Mouse (Mus musculus) heart, postnatal 10 days (tissue): ENCODE results near the gene Nup88. TPM values are rescaled to one million over a fixed set of nuclear protein-coding genes. Genes with fewer than 3 reads are reported as not detected.
"Not testable (repeated sequence)": the region's sequence is repeated elsewhere in the genome, so short reads cannot be mapped to it uniquely, and the experiment has no call there.

Experiments
- DNase-seq, 2 experiments: peaks; one replicate each; pipeline ENCODE4 v3.0.0; 2021
- intact Hi-C: fragments of 180-260 bp; cut with DNase I; formaldehyde crosslinking; loops from one replicate; pipeline ENCODE4 v1.15.1; 2025
- total RNA-seq, 2 experiments: library from RNA; stranded (reverse); gene quantifications; 2 replicates each; pipeline ENCODE4 v1.2.3; 2021

Nup88 gene
- total RNA-seq, 2 experiments from 2014 or later = 53.9 to 59.6 TPM

DNA sequence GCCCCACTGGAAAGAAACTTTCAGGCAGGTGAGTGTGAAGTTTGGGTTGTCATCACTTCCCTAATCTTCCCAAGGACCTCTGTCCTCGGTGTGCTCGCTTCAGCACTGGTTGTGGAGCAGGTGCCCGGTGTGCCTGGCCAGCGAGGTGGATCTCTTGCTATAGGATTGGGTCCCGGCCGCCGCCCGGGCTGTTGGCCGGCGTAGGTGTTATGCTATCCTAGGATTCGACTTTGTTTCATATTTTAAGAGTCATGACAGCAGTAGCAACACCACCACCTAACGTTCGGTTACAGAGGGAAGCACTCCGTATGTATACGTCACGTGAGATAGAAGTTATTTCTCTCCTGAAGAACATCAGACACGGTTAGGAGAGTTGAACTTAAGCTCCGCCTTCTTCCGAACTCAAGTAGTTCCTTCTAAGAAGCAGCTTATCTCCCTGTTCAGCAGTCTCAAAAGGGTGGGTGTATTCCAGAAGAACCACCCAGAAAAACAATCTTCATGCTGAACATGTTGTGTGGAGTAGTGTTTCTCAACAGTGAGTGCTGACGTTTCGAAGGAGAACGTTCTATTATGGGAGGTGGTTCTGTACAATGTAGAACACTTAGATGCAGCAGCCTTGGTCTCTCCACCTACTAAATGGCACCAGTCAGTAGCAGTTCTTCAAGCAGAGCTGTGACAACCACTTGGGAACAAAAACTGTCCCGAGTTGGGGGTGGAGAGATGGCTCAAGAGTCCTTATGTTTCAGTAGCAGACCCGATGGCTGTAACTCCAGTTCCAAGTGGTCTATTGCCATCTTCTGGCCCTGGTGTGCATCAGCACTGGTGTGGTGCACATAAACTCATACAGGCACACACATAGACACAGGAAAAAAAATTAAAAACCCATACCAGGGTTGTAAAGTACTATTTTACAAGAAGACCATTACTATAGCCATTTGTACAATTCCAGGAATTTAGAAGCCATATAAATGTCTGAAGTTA, 1.1 kb upstream of the Nup88 start:
- intact Hi-C loops = no loop called here
- peak in 1 of 2 experiments; percentile 10 for DNase-seq

DNA sequence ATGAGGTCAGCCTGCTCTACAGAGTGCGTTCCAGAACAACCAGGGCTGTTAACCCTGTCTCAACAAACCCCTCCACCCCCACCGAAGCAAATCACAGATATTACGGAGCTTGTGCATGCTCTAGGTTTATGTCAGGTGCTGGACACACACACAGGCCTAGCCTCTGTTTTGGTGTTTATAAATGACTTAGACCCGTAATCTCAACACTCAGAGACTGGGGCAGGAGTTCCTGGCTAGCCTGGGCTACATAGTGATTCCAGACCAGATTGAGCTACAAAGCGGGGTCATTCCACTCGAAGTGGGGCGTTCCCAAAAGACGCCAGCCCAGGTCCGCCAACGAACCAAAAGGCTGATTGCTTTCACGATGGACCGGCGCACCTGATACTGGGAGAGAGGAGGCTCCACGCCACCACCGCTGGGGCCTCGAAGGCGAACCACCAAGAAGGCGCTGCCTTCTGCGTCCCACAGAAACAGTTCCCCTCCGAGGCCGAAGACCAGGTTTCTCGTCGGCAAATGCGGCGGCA, 440 bp downstream of the Nup88 start:
- no peak for DNase-seq
- intact Hi-C loops = no loop called here

DNA sequence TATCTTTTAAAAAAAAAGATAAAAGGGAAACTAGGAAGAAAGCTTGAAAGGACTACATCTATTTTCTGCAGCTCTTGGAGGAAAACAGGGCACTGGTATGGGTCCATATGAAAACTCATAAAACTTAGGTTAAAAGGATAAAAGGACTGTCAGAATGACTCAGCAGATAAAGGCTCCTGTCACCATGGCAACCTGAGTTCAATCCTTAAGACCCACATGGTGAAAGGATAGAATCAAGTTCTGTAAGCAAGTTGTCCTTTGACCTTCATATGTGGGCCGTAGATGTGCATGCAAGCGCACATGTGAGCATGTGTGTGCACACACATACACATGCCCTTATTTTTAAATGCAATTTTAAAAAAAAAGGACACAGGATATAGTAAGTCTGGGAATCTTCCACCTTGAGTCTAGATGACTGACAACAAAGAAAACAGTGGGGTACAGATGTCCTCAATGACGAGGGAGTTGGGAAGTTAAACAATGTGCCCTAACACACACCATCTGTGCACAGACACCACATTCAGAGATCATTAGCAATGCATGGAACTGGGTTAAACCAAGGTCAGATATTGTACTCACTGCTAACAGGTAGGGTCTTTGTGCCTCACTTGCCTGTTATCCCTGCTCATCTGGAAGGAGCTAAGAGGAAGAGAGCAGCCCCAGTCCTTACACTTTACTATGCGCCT, 5.4 kb downstream of the Nup88 start:
- intact Hi-C loops = no loop called here
- no peak for DNase-seq

DNA sequence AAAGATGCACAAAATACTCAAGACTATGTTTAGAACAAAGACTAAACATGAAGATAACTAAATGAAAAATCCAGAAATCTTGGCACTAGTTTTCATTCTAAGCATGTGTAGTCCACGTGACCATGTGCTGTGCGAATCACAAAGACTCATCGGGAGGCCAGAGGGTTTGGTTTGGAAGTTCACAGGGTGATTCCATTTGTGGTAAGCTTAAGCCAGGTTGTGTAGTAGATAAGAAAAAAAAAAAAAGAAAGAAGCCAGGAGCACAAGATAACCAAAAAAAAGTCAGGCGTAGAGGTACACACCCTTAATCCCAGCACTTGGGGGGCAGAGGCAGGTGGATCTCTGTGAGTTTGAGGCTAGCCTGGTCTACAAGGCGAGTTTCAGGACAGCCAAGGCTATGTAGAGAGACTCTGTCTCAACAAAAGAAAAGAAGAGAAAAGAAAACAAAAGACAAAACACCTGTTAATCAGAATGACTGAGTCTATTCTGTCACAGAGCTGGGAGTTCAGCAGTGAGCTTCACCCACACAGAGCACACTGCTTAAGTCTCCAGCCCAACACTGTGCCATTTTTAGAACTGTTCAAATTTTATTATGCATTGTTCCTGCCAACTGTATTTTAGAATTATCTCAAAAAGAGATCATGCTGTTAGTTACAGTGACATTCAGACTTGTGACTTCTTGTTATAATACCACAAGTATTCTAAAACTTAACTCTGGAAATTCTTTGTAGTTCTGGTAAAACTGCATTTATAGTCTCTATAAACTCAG, 8.8 kb downstream of the Nup88 start:
- intact Hi-C loops = no loop called here

DNA sequence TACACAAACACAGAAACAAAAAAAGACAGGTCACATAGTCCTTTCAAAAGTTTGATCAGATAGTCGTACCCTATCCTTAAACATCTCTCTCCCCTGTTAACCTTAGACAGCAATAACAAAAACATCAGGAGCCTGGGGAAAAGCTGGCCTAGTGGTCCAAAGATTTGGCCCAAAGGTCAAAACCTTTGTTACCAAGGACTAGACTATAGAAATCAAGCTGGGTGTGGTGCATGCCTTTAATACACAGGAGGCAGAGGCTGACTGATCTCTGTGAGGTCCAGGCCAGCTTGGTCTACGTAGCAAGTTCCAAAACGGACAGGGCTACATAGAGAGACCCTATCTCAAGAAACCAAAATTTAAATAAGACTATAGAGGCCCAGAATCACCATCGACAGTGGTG, 15.1 kb downstream of the Nup88 start:
- intact Hi-C loops = no loop called here
- DNase-seq = no peak

More for the DNA sequence above, 8.8 kb downstream of the Nup88 start:
- no peak for DNase-seq

DNA sequence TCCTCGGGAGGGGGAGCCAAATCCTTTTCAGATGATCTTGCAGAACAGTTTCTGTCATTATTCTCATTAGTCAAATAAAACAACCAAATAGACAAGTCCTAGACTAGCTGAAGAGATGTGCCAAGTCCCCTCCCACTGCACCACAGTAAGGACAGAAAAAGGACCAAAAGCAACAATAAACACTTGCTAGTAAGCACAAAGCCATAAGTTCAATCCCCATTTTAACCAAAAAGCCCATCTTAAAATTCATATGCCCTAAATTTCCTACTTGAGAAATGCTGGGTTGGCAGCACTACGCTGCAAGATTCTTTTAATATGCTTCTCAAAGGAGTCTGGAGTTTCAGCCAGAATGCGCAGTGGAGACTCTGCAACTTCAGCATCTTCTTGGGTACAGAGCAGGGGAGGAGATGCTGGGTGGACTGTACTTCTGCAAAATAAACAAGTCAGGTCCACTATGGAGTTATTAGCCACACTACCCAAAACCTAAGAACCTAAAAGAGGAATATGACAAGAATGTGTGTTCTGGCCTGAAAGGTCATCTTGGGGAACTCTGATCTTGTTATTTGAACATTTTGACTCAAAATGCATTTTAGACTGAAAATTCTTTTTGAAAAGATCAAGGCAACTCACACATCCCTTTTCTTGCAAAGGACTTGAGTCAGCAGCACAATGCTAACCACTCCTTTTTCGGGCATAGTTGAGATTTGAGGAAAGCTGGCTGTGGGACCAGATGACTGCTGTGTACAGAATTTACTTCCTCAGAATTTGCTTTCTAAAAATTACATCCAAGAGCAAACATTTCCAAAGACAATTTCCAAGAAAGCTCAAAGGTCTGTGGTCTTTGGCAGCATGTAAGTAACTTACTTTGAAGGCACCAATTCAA, 24.6 kb downstream of the Nup88 start:
- intact Hi-C loops = no loop called here
- DNase-seq = no peak

DNA sequence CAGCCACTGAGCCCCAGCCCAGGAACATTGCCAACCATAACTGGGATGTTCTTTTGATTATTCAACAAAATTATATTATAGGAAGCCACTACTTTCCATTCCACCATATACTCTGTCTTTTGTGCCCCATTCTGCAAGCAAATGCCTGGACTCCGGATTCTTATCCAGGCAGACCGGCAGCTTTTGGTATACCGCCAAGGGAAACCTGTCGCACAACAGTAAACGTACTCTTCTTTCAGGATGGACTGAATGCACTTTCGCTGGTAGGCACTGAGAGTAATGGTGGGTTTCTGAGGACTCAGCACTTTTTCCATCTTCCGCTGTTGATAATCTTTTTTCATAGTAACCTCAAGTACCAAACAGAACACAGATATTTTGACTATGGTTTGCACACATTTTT, 26.1 kb downstream of the Nup88 start:
- no peak for DNase-seq
- intact Hi-C loops = no loop called here

DNA sequence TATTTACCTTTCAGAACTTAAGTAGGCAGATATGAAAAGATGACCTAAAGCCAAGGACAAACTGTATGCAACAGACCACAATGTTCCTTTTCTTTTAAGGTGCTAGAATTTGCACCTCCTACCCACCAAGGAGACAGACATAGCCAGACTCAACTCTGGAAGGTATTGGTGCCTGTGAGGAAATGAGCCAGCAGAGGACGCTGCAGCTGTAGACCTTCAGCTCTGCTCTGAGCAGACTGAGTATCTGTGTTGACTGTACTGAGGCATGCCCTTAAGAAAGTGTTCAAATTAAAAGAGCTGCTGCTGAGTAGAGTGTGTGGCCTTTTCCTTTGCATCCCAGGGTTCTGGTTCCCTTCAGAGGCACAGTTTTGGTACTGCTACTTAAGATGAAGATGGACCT, 27.2 kb downstream of the Nup88 start:
- intact Hi-C loops = no loop called here
- no peak for DNase-seq

DNA sequence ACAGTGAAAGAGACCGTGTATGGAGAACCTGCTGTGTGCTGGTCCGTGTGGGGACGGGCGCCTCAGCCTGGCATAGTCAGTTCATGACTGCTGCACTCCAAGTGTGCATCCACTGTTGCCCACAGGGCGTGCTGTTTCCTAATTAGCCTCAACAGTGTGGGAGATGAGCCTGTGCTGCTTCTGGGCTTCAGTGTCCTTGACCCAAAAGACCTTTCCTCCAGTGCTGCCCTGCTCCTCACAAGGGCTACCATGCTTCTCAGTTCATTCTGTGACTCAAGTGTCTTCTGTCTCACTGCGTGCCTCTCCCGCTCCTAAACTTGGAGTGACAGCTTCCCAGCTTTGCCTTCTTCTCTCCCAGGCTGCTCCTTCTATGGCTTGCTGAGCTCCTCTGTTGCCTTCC, 34.5 kb downstream of the Nup88 start:
- no peak for DNase-seq
- intact Hi-C loops = no loop called here

DNA sequence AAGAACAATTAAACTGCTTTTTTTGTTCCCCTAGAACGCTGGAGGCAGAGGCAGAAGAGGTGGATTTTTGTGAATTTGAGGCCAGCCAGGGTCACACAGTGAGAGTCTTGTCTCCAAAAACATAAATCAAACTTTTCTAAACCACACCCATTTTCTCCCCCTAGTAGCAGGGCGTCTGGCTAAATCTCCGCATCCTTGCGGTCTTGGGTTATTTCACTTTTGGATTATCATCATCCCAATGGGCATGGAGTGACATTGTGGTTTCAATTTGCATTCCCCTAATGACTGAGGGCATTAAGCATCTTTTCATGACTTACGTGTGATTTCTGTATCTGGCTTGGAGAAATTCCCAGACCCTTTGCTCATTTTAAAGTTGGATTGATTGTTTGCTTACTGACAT, 38.3 kb downstream of the Nup88 start:
- no peak for DNase-seq
- intact Hi-C loops = no loop called here

DNA sequence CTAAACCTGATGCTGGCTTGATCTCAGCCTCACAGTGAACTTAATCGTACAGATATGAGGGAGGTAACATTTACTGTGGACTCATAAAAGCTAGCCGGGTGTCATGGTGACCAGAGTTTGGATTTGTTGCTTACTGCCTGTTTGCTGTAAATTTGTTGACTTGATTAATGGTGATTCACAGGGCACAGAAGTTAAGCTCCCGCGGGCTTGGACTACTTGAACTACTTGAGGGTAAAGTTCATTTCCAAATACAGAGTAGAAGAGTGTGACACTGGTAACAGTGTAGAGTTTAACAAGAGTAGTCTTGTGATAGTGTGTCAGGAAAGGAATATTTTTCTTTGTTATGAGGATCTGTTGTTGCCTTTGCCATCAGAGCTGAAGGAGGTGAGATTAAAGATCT, 50.2 kb downstream of the Nup88 start:
- intact Hi-C loops = no loop called here
- no peak for DNase-seq

DNA sequence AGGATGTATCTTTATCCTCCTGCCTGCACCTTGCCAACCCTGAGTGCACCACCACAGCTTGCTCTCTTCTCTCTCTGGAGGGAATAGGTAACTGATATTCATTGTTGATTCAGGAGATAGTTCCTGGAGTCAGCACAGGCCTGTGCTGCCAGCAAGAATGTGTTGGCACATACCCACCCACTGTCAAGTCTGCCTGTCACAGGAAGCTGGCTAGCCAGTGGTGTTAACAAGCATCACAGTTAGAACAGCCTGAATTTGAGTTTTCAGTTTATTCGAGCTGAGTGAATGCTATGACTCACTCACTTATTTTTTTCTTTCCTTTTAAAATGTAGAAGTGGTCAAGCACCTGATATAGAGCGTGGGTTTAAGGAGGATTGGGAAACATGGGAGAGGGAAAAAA, 51.9 kb downstream of the Nup88 start:
- peak in 1 of 2 experiments; percentile 5 for DNase-seq
- intact Hi-C loops = no loop called here

DNA sequence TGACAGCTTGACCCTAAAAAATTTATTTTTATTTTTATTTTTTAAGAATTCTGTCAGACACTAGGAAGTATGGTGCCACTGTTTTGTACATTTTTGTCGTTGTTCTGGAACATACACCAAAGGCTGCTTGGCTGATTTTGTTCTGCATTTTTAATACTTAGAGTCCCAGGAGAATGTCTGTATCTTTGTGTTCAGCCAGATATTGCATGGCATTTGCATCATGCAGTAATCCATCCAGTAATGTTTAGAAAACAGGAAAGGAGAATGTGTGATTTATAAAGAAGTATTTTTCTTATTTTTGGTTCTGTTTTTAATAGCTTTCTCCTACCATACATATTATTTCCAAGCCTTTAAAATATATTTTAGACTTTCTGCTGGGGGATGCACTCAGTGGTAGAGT, 57.9 kb downstream of the Nup88 start:
- intact Hi-C loops = no loop called here
- no peak for DNase-seq

DNA sequence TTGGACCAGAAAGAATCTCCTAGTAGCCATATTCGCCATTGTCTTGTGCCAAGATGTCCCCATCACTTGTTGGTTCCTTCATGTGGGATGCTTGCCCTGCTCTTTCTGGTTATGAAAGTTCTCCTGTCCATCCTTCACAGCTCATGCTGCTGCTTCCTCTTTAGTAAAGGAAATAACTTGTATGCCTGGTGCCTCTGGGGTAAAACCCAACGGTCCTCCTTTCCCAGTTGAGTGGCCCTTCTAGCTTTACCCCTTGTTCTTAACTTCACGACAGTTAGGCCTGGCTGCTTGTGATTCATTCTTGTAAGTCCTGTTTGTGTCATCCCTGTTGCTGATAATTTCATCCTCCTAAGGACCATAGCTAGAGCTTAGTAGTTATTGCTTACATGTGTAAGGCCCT, 58.5 kb downstream of the Nup88 start:
- no peak for DNase-seq
- intact Hi-C loops = no loop called here

DNA sequence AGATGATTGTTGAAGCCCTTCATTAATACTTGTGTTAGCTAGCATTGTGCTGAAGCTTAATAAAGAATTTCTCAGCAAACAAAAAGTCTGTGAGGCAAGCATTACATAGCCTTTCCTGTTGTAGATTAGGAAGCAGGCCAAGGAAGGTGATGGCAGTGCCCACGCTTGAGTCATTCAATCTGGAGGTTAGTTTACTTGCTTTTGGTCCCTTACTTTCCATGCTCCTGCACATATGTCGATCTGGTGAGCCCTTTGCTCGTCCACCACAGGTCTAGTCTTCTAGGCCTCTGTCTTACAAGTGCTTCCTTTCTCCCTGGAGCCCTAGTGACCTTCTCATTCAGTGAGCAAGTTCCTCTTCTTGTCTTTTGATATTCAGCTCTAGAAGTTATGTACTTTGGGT, 63.1 kb downstream of the Nup88 start:
- no peak for DNase-seq
- intact Hi-C loops = no loop called here

DNA sequence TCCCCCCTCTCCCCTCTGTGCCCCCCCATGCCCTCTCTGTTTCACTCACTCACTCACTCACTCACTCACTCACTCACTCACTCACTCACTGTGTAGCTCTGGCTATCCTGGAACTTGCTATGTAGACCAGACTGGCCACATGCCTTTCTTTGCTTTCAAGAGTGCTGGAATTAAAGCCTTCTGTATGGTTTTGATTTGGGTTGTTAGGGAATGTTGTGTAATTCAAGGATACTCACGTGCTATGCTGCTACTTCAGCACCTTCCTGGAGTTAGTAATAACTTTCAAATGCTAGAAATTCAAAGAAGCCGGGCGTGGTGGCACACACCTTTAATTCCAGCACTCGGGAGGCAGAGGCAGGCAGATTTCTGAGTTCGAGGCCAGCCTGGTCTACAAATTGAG, 71.6 kb downstream of the Nup88 start:
- DNase-seq, intact Hi-C loops: not testable (repeated sequence)

DNA sequence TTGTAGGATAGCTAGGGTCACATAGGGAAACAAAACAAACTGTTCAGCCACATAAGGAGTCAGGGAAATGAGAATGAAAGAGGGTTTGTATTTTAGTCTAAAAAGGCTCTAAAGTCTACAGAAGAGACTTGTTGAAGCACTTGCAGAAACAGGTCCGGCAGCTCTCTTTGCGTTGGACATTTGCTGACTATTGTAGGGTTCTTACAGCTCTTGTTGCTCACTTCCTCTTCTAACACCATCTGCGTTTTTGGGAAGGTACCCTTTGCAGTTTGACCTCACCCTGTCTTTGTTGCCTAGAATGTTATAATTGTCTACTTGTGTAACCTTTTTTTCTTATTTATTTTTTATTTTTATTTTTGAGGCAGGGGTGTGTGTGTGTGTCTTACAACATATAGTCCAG, 72.1 kb downstream of the Nup88 start:
- DNase-seq = no peak

More for the DNA sequence above, 72.1 kb downstream of the Nup88 start:
- intact Hi-C loops = no loop called here
